Mouse (Mus musculus) CH12.LX (cell line): ENCODE measurements around the gene Rwdd3.

ENCODE experiments used
- CHD2 ChIP-seq: IDR thresholded peaks from 2 replicates; pipeline ENCODE4 v1.6.1; 2011; ENCODE audit warnings: low read length, improper control_type of control experiment
- CTCF ChIP-seq, 2 experiments: IDR thresholded peaks in 1 of 2; conservative IDR thresholded peaks in 1 of 2; 2 replicates each; pipeline ENCODE4 v1.5.1; 2011 to 2012; ENCODE audit warnings: low read depth in 2 of 2, low read length in 2 of 2, improper control_type of control experiment in 1 of 2, inconsistent platforms in 1 of 2, mild to moderate bottlenecking in 1 of 2, moderate library complexity in 1 of 2
- EP300 ChIP-seq: IDR thresholded peaks from 2 replicates; pipeline ENCODE4 v1.6.1; 2011; ENCODE audit warnings: low read length, improper control_type of control experiment
- ETS1 ChIP-seq: conservative IDR thresholded peaks from 2 replicates; pipeline ENCODE4 v1.6.1; 2012; ENCODE audit warnings: low read depth, mild to moderate bottlenecking, inconsistent platforms, low read length, improper control_type of control experiment, moderate library complexity
- IRF4 ChIP-seq: IDR thresholded peaks from 2 replicates; pipeline ENCODE4 v1.6.1; 2014; ENCODE audit warnings: low read depth, mild to moderate bottlenecking, inconsistent platforms, low read length, improper control_type of control experiment
- KAT2A ChIP-seq: IDR thresholded peaks from 2 replicates; pipeline ENCODE4 v1.6.1; 2012; ENCODE audit warnings: low read length, improper control_type of control experiment, inconsistent platforms; ENCODE audit not compliant: insufficient replicate concordance
- MAFK ChIP-seq: IDR thresholded peaks from 2 replicates; pipeline ENCODE4 v1.6.1; 2011; ENCODE audit warnings: low read length, improper control_type of control experiment; ENCODE audit not compliant: insufficient replicate concordance
- POLR2A ChIP-seq: IDR thresholded peaks from 2 replicates; pipeline ENCODE4 v1.6.1; 2011; ENCODE audit warnings: low read depth, mild to moderate bottlenecking, improper control_type of control experiment, low read length
- POLR2AphosphoS2 ChIP-seq: IDR thresholded peaks from 2 replicates; pipeline ENCODE4 v1.6.1; 2011; ENCODE audit warnings: low read depth, low read length, improper control_type of control experiment
- SIN3A ChIP-seq: IDR thresholded peaks from 2 replicates; pipeline ENCODE4 v1.6.1; 2012; ENCODE audit warnings: low read length, improper control_type of control experiment, inconsistent platforms
- TBP ChIP-seq: conservative IDR thresholded peaks from 2 replicates; pipeline ENCODE4 v1.6.1; 2011; ENCODE audit warnings: low read depth, low read length, improper control_type of control experiment
- USF1 ChIP-seq: IDR thresholded peaks from 2 replicates; pipeline ENCODE4 v1.6.1; 2014; ENCODE audit warnings: low read depth, mild to moderate bottlenecking, inconsistent platforms, low read length, improper control_type of control experiment
- ZKSCAN1 ChIP-seq: IDR thresholded peaks from 2 replicates; pipeline ENCODE4 v1.6.1; 2012; ENCODE audit warnings: low read depth, inconsistent platforms, low read length, improper control_type of control experiment, borderline replicate concordance

DNA sequence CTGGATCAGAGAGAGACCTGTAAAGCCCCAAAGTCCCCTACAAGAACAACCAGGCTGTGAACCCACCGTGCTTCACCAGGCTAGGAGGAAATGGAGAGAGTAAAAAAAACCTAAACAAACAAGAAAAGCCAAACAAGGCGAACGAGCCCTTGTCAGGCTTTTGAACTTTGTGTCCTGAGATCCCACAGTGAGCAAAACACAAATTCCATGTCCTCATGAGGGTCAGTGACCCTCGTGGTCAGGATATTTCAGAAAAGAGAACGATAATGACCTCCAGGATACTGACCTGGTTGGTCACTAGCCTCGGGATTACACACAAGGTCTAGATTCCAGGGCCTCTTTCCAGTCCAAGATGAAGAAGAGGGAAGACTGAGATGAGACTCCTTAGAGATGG lies 374 bp upstream of the Rwdd3 start:
- no peak for TF ChIP-seq POLR2AphosphoS2
- no peak for TF ChIP-seq ETS1
- no peak for TF ChIP-seq POLR2A
- TF ChIP-seq CTCF (conservative IDR thresholded peaks at IDR 0.05 in 1 of 2, IDR thresholded peaks at IDR 0.05 in 1 of 2; ENCODE audit: low read depth in 2 of 2, low read length in 2 of 2) = no peak
- no peak for TF ChIP-seq SIN3A
- TF ChIP-seq CHD2 = no peak
- TF ChIP-seq USF1 = no peak
- TF ChIP-seq MAFK = no peak
- TF ChIP-seq EP300 = no peak
- TF ChIP-seq KAT2A = no peak
- TF ChIP-seq ZKSCAN1 = no peak
- no peak for TF ChIP-seq TBP
- no peak for TF ChIP-seq IRF4
